Mouse (Mus musculus) MEL (cell line): Measurements from ENCODE around the gene Tssk4. TPM values are rescaled to one million over a fixed set of nuclear protein-coding genes. Genes with fewer than 3 reads are reported as not detected.

Experiments used
- DNase-seq: peaks from one replicate; pipeline ENCODE4 v3.0.0; 2011; ENCODE audit warnings: low read depth, low spot score
- H3K27ac ChIP-seq: 2 replicates; pipeline ENCODE4 v1.5.1; 2012; ENCODE audit warnings: low read depth, mild to moderate bottlenecking, control low read depth, low read length, moderate library complexity; ENCODE audit not compliant: control insufficient read depth
- H3K27me3 ChIP-seq, 2 experiments: fragments of 150-350 bp in 1 of 2; sonication (generic) in 1 of 2; 2 replicates each; pipeline ENCODE4 v1.6.1; 2012; ENCODE audit warnings: low read length in 2 of 2, mild to moderate bottlenecking in 2 of 2, improper control_type of control experiment in 1 of 2, moderate library complexity in 1 of 2; ENCODE audit not compliant: insufficient read depth in 2 of 2, control insufficient read depth in 1 of 2
- H3K36me3 ChIP-seq, 2 experiments: 2 replicates each; pipeline ENCODE4 v1.6.1; 2012 to 2014; ENCODE audit warnings: low read length in 2 of 2, improper control_type of control experiment in 1 of 2, inconsistent platforms in 1 of 2, mild to moderate bottlenecking in 1 of 2; ENCODE audit not compliant: insufficient read depth in 2 of 2, control insufficient read depth in 1 of 2
- H3K4me1 ChIP-seq, 2 experiments: fragments of 150-350 bp in 1 of 2; sonication (generic) in 1 of 2; 2 replicates each; pipeline ENCODE4 v1.6.1; 2012; ENCODE audit warnings: low read length in 2 of 2, improper control_type of control experiment in 1 of 2, mild to moderate bottlenecking in 1 of 2; ENCODE audit not compliant: insufficient read depth in 2 of 2, control insufficient read depth in 1 of 2
- H3K4me3 ChIP-seq, 2 experiments: fragments of 150-350 bp in 1 of 2; sonication (generic) in 1 of 2; 2 replicates each; pipeline ENCODE4 v1.5.1; 2012; ENCODE audit warnings: low read depth in 2 of 2, low read length in 2 of 2, mild to moderate bottlenecking in 2 of 2, moderate library complexity in 2 of 2, control low read depth in 1 of 2, improper control_type of control experiment in 1 of 2; ENCODE audit not compliant: control insufficient read depth in 1 of 2, insufficient read depth in 1 of 2
- H3K79me2 ChIP-seq: 2 replicates; pipeline ENCODE4 v1.6.1; 2012; ENCODE audit warnings: mild to moderate bottlenecking, low read length, moderate library complexity; ENCODE audit not compliant: control insufficient read depth, poor library complexity, insufficient read depth
- H3K9ac ChIP-seq: 2 replicates; pipeline ENCODE4 v1.6.1; 2012; ENCODE audit warnings: low read depth, mild to moderate bottlenecking, control low read depth, low read length, moderate library complexity; ENCODE audit not compliant: control insufficient read depth, poor library complexity, severe bottlenecking
- H3K9me3 ChIP-seq: fragments of 150-350 bp; sonication (generic); replicated peaks from 2 replicates; pipeline ENCODE4 v1.6.1; 2012; ENCODE audit warnings: mild to moderate bottlenecking, low read length, improper control_type of control experiment, moderate library complexity; ENCODE audit not compliant: insufficient read depth
- BHLHE40 ChIP-seq: IDR thresholded peaks from 2 replicates; pipeline ENCODE4 v1.6.1; 2012; ENCODE audit warnings: low read depth, mild to moderate bottlenecking, inconsistent platforms, low read length, improper control_type of control experiment, borderline replicate concordance
- E2F4 ChIP-seq: IDR thresholded peaks from 2 replicates; pipeline ENCODE4 v1.6.1; 2011; ENCODE audit warnings: low read depth, low read length, improper control_type of control experiment, borderline replicate concordance
- EP300 ChIP-seq, 2 experiments: IDR thresholded peaks; 2 replicates each; pipeline ENCODE4 v1.6.1; 2011; ENCODE audit warnings: improper control_type of control experiment in 2 of 2, low read length in 2 of 2, low read depth in 1 of 2, mild to moderate bottlenecking in 1 of 2
- ETS1 ChIP-seq: IDR thresholded peaks from 2 replicates; pipeline ENCODE4 v1.6.1; 2012; ENCODE audit warnings: low read depth, mild to moderate bottlenecking, inconsistent platforms, low read length, improper control_type of control experiment, moderate library complexity
- GATA1 ChIP-seq: IDR thresholded peaks from 2 replicates; pipeline ENCODE4 v1.6.1; 2011; ENCODE audit warnings: low read depth, low read length, improper control_type of control experiment
- HCFC1 ChIP-seq: IDR thresholded peaks from 2 replicates; pipeline ENCODE4 v1.6.1; 2012; ENCODE audit warnings: low read depth, mild to moderate bottlenecking, inconsistent platforms, low read length, improper control_type of control experiment, moderate library complexity
- JUND ChIP-seq: IDR thresholded peaks from 2 replicates; pipeline ENCODE4 v1.6.1; 2011; ENCODE audit warnings: low read depth, mild to moderate bottlenecking, improper control_type of control experiment, low read length
- MAZ ChIP-seq: IDR thresholded peaks from 2 replicates; pipeline ENCODE4 v1.6.1; 2012; ENCODE audit warnings: low read depth, mild to moderate bottlenecking, inconsistent platforms, low read length, improper control_type of control experiment
- MYB ChIP-seq: IDR thresholded peaks from 2 replicates; pipeline ENCODE4 v1.6.1; 2011; ENCODE audit warnings: mild to moderate bottlenecking, low read depth, low read length, improper control_type of control experiment
- NRF1 ChIP-seq: IDR thresholded peaks from 2 replicates; pipeline ENCODE4 v1.6.1; 2014; ENCODE audit warnings: low read depth, mild to moderate bottlenecking, inconsistent platforms, low read length, improper control_type of control experiment, moderate library complexity; ENCODE audit not compliant: poor library complexity, insufficient read depth, severe bottlenecking
- POLR2A ChIP-seq, 2 experiments: IDR thresholded peaks; 2 replicates each; pipeline ENCODE4 v1.6.1; 2011 to 2012; ENCODE audit warnings: low read length in 2 of 2, mild to moderate bottlenecking in 2 of 2, control low read depth in 1 of 2, improper control_type of control experiment in 1 of 2, low read depth in 1 of 2, moderate library complexity in 1 of 2; ENCODE audit not compliant: control insufficient read depth in 1 of 2, insufficient read depth in 1 of 2, poor library complexity in 1 of 2
- SIN3A ChIP-seq: IDR thresholded peaks from 2 replicates; pipeline ENCODE4 v1.6.1; 2012; ENCODE audit warnings: low read length, improper control_type of control experiment, inconsistent platforms
- TAL1 ChIP-seq: IDR thresholded peaks from 2 replicates; pipeline ENCODE4 v1.6.1; 2012; ENCODE audit warnings: mild to moderate bottlenecking, inconsistent platforms, low read length, moderate library complexity, mixed read lengths
- TBP ChIP-seq: IDR thresholded peaks from 2 replicates; pipeline ENCODE4 v1.8.0; 2011; ENCODE audit warnings: low read depth, low read length, improper control_type of control experiment
- TCF12 ChIP-seq: IDR thresholded peaks from 2 replicates; pipeline ENCODE4 v1.6.1; 2014; ENCODE audit warnings: low read depth, mild to moderate bottlenecking, inconsistent platforms, low read length, improper control_type of control experiment, moderate library complexity
- UBTF ChIP-seq: IDR thresholded peaks from 2 replicates; pipeline ENCODE4 v1.6.1; 2012; ENCODE audit warnings: low read depth, mild to moderate bottlenecking, inconsistent platforms, low read length, improper control_type of control experiment, moderate library complexity, borderline replicate concordance; ENCODE audit not compliant: insufficient read depth
- USF1 ChIP-seq: IDR thresholded peaks from 2 replicates; pipeline ENCODE4 v1.6.1; 2014; ENCODE audit warnings: low read depth, mild to moderate bottlenecking, inconsistent platforms, low read length, improper control_type of control experiment, moderate library complexity
- ZC3H11A ChIP-seq: IDR thresholded peaks from 2 replicates; pipeline ENCODE4 v1.6.1; 2012; ENCODE audit warnings: low read depth, mild to moderate bottlenecking, inconsistent platforms, low read length, improper control_type of control experiment
- ZNF384 ChIP-seq: IDR thresholded peaks from 2 replicates; pipeline ENCODE4 v1.6.1; 2012; ENCODE audit warnings: low read depth, mild to moderate bottlenecking, inconsistent platforms, low read length, improper control_type of control experiment
- polyA plus RNA-seq, 2 experiments: library from polyadenylated mRNA; stranded (reverse) in 1 of 2; unstranded in 1 of 2; fragments of >175 nt in 1 of 2; fragments of >200 nt in 1 of 2; gene quantifications; 2 replicates each; pipeline versions ENCODE4 v1.2.1 to v1.2.4; 2012; ENCODE audit warnings: low replicate concordance in 2 of 2, low read depth in 1 of 2; ENCODE audit not compliant: insufficient read length in 2 of 2, insufficient read depth in 1 of 2, missing spikeins in 1 of 2
- total RNA-seq: library from RNA; depleted of rRNA; stranded (reverse); fragments of 300-350 nt; gene quantifications from 2 replicates; pipeline ENCODE4 v1.2.3, GENCODE M21; 2012

Gene Tssk4
- total and polyA plus RNA-seq, 3 experiments, result 0.08 to 0.40 TPM; not detected in 1

GRCm38 (mm10) chr14:55613346-55613745 lies 36.6 kb upstream of the Tssk4 start:
- DNase-seq, result peak; percentile 59
- peak overlapping the region; percentile 24 for H3K27ac ChIP-seq
- H3K9ac ChIP-seq, result no peak overlapping the region
- peaks cover 0 to 24% of the 10 kb centered on the region in 2 experiments; a peak in 2 of 4 replicates for H3K36me3 ChIP-seq
- H3K4me3 ChIP-seq, result no peak overlapping the region
- H3K9me3 ChIP-seq, result no peaks in the 10 kb centered on the region
- peaks cover 11 to 40% of the 10 kb centered on the region in 2 experiments for H3K4me1 ChIP-seq
- H3K79me2 ChIP-seq, result no peaks in the 10 kb centered on the region
- no peaks in the 10 kb centered on the region for H3K27me3 ChIP-seq
- no peak for TF ChIP-seq USF1
- no peak for TF ChIP-seq MAZ
- TF ChIP-seq GATA1, result peak; percentile 33; the same call in 1 of the 2 replicates
- TF ChIP-seq ZNF384, result no peak
- no peak for TF ChIP-seq ETS1
- TF ChIP-seq, all 39 proteins: peak for 1

- H3K9me3 ChIP-seq, result no peaks in the 10 kb centered on the region
- H3K36me3 ChIP-seq, result peaks cover 0 to 27% of the 10 kb centered on the region in 2 experiments; a peak in 2 of 4 replicates
- peak overlapping the region; percentile 85 for H3K27ac ChIP-seq
- peak; percentile 87 for DNase-seq
- no peaks in the 10 kb centered on the region for H3K27me3 ChIP-seq
- H3K9ac ChIP-seq, result peak overlapping the region; percentile 1
- H3K4me3 ChIP-seq, result no peak overlapping the region
- no peaks in the 10 kb centered on the region for H3K79me2 ChIP-seq
- peaks cover 11 to 51% of the 10 kb centered on the region in 2 experiments for H3K4me1 ChIP-seq
- no peak for TF ChIP-seq UBTF
- 0 out of 2 replicates have a peak, but pooled peaks have one; percentile 2 for TF ChIP-seq TCF12
- TF ChIP-seq JUND, result no peak
- TF ChIP-seq USF1, result 0 out of 2 replicates have a peak, but pooled peaks have one; percentile 51
- TF ChIP-seq GATA1, result peak; percentile 84
- peak; percentile 70 for TF ChIP-seq TAL1
- TF ChIP-seq HCFC1, result no peak
- TF ChIP-seq EP300 (IDR thresholded peaks at IDR 0.05; ENCODE audit: low read depth in 1 of 2, low read length in 2 of 2), result peak in 1 of 2 experiments; percentile 42; a peak in 2 of 4 replicates
- peak; percentile 65 for TF ChIP-seq TBP
- peak in 1 of 2 experiments; percentile 40; a peak in 1 of 4 replicates for TF ChIP-seq POLR2A (IDR thresholded peaks at IDR 0.05; ENCODE audit: control insufficient read depth in 1 of 2, insufficient read depth in 1 of 2, low read depth in 1 of 2, low read length in 2 of 2, poor library complexity in 1 of 2)
- no peak for TF ChIP-seq MYB
- TF ChIP-seq, all 39 proteins: peak for 7
Measured at GRCm38 (mm10) chr14:55614565-55615178, 35.3 kb upstream of the Tssk4 start.

DNA sequence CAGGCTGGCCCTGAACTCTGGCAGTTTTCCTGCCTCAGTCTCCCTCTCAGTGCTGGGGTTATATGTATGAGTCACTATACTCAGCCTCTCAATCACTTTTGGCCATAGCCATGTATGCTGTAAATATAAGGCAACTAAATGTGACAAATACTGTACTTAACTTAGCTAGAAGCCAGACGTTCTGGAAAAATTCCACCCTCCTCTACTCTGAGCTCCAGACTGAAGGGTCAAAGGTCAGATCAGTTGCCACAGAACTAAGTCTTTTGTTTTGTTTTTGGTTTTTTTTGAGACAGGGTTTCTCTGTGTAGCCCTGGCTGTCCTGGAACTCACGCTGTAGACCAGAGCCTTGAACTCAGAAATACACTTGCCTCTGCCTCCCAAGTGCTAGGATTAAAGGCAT lies 34.1 kb upstream of the Tssk4 start:
- no peak for DNase-seq
- peaks cover 11 to 51% of the 10 kb centered on the region in 2 experiments for H3K4me1 ChIP-seq
- no peak overlapping the region for H3K9ac ChIP-seq
- H3K9me3 ChIP-seq, result no peaks in the 10 kb centered on the region
- peaks cover 0 to 27% of the 10 kb centered on the region in 2 experiments; a peak in 2 of 4 replicates for H3K36me3 ChIP-seq
- H3K4me3 ChIP-seq, result no peak overlapping the region
- no peak overlapping the region for H3K27ac ChIP-seq
- H3K79me2 ChIP-seq, result no peaks in the 10 kb centered on the region
- H3K27me3 ChIP-seq, result no peaks in the 10 kb centered on the region
- TF ChIP-seq BHLHE40 (no peak), SIN3A (no peak), E2F4 (no peak), POLR2A (IDR thresholded peaks at IDR 0.05; ENCODE audit: control insufficient read depth in 1 of 2, insufficient read depth in 1 of 2, low read depth in 1 of 2, low read length in 2 of 2, poor library complexity in 1 of 2) (no peak), NRF1 (no peak), MAZ (no peak), ZC3H11A (no peak)
